8 mouse cellular contexts compared by ENCODE assay signal in genomic region chr6:149188041-149188924, GRCm38 (mm10). TPM values are rescaled to one million over a fixed set of nuclear protein-coding genes. Genes with fewer than 3 reads are reported as not detected.
DNase-seq lines count a peak whose midpoint lies in the region; ATAC-seq and TF ChIP-seq lines count a peak whose summit lies in the region.

Amn1 (minus strand) TSS chr6:149188712.

- H3K9ac ChIP-seq in heart, embryonic 12.5 days: peak within 1 kb of the TSS; percentile 88
- peak within 1 kb of the TSS; percentile 93 for H3K9ac ChIP-seq in kidney, postnatal 0 days (ENCODE audit: low read depth, low read length)
- peak within 1 kb of the TSS; percentile 91 for H3K9ac ChIP-seq in liver, embryonic 11.5 days (ENCODE audit: low read depth, low read length)
- H3K9ac ChIP-seq in stomach, embryonic 14.5 days (replicated peaks; ENCODE audit: low read depth, low read length): peak within 1 kb of the TSS; percentile 77

- peaks cover 12% of the 10 kb centered on the region for H3K4me1 ChIP-seq in heart, embryonic 12.5 days (replicated peaks)
- peaks cover 5% of the 10 kb centered on the region; the same call in 1 of the 2 replicates for H3K4me1 ChIP-seq in kidney, postnatal 0 days (replicated peaks; ENCODE audit: insufficient read depth, low read length)
- peaks cover 8% of the 10 kb centered on the region; the same call in 1 of the 2 replicates for H3K4me1 ChIP-seq in liver, embryonic 11.5 days (replicated peaks; ENCODE audit: control insufficient read depth, insufficient read depth, low read length)
- H3K4me1 ChIP-seq in stomach, embryonic 14.5 days (ENCODE audit: control insufficient read depth, insufficient read depth, low read length): peaks cover 5% of the 10 kb centered on the region; the same call in 1 of the 2 replicates

- peak; percentile 88 for ATAC-seq in erythroid progenitor cell, adult 5-6 weeks (replicated peaks; ENCODE audit: low FRiP score, poor library complexity, severe bottlenecking)
- peak; percentile 99 for ATAC-seq in heart, embryonic 12.5 days (ENCODE audit: insufficient number of reproducible peaks, low FRiP score)
- peak; percentile 99 for ATAC-seq in kidney, postnatal 0 days (replicated peaks; ENCODE audit: low FRiP score, low read depth)
- peak; percentile 96 for ATAC-seq in liver, embryonic 11.5 days (replicated peaks; ENCODE audit: low FRiP score)
- peak; percentile 99 for ATAC-seq in stomach, embryonic 14.5 days (ENCODE audit: insufficient number of reproducible peaks, insufficient read depth, low FRiP score, low read depth)

- under 1% methylated on average over 34 of the region's 34 CpGs for WGBS in heart, embryonic 12.5 days
- under 1% methylated on average over 34 of the region's 34 CpGs for WGBS in kidney, postnatal 0 days
- under 1% methylated on average over 34 of the region's 34 CpGs for WGBS in liver, embryonic 11.5 days
- under 1% methylated on average over 34 of the region's 34 CpGs for WGBS in stomach, embryonic 14.5 days

- DNase-seq in CD4-positive helper T cell, adult 2 months (ENCODE audit: low read depth, low spot score): peak; percentile 96
- peak; percentile 98 for DNase-seq in brain, embryonic 18.5 days (ENCODE audit: low read depth, low spot score)
- DNase-seq in kidney, postnatal 0 days (ENCODE audit: low spot score): peak; percentile 100
- DNase-seq in liver, embryonic 11.5 days (ENCODE audit: low spot score): peak; percentile 93
- peak; percentile 96 for DNase-seq in naive thymus-derived CD4-positive, alpha-beta T cell, adult 2 months (ENCODE audit: low read depth)

- H3K27me3 ChIP-seq in heart, embryonic 12.5 days (replicated peaks): no peaks in the 10 kb centered on the region
- no peaks in the 10 kb centered on the region for H3K27me3 ChIP-seq in kidney, postnatal 0 days (ENCODE audit: insufficient read depth, low read length)
- H3K27me3 ChIP-seq in liver, embryonic 11.5 days (replicated peaks; ENCODE audit: control insufficient read depth, insufficient read depth, low read length): no peaks in the 10 kb centered on the region
- no peaks in the 10 kb centered on the region for H3K27me3 ChIP-seq in stomach, embryonic 14.5 days (ENCODE audit: control insufficient read depth, insufficient read depth, low read length)

- peaks cover 23% of the 10 kb centered on the region for H3K36me3 ChIP-seq in heart, embryonic 12.5 days
- H3K36me3 ChIP-seq in kidney, postnatal 0 days (ENCODE audit: insufficient read depth, low read length): 0 out of 2 replicates have a peak, but pooled peaks cover 3% of the 10 kb centered on the region
- peaks cover under 1% of the 10 kb centered on the region; the same call in 1 of the 2 replicates for H3K36me3 ChIP-seq in liver, embryonic 11.5 days (ENCODE audit: control insufficient read depth, insufficient read depth, low read length)
- H3K36me3 ChIP-seq in stomach, embryonic 14.5 days (ENCODE audit: control insufficient read depth, insufficient read depth, low read length): peaks cover under 1% of the 10 kb centered on the region

- 0 out of 2 replicates have a peak, but pooled peaks cover 4% of the 10 kb centered on the region for H3K9me3 ChIP-seq in heart, embryonic 12.5 days (replicated peaks)
- H3K9me3 ChIP-seq in kidney, postnatal 0 days (replicated peaks; ENCODE audit: low read length): no peaks in the 10 kb centered on the region
- no peaks in the 10 kb centered on the region for H3K9me3 ChIP-seq in liver, embryonic 11.5 days (ENCODE audit: control insufficient read depth, low read length)
- no peaks in the 10 kb centered on the region for H3K9me3 ChIP-seq in stomach, embryonic 14.5 days (ENCODE audit: control insufficient read depth, low read depth, low read length)

- H3K4me2 ChIP-seq in heart, embryonic 12.5 days: peak within 1 kb of the TSS; percentile 69
- H3K4me2 ChIP-seq in kidney, postnatal 0 days (ENCODE audit: low read length): peak within 1 kb of the TSS; percentile 49
- peak within 1 kb of the TSS; percentile 76 for H3K4me2 ChIP-seq in liver, embryonic 11.5 days
- peak within 1 kb of the TSS; percentile 58 for H3K4me2 ChIP-seq in stomach, embryonic 14.5 days (replicated peaks; ENCODE audit: low read depth, low read length)

- H3K27ac ChIP-seq in heart, embryonic 12.5 days (ENCODE audit: poor library complexity, severe bottlenecking): peak within 1 kb of the TSS; percentile 90
- H3K27ac ChIP-seq in kidney, postnatal 0 days: peak within 1 kb of the TSS; percentile 97
- peak within 1 kb of the TSS; percentile 86; the same call in 1 of the 2 replicates for H3K27ac ChIP-seq in liver, embryonic 11.5 days (ENCODE audit: low read depth, low read length)
- H3K27ac ChIP-seq in stomach, embryonic 14.5 days (ENCODE audit: low read length): peak within 1 kb of the TSS; percentile 79

- peak; percentile 28 for TF ChIP-seq CTCF in kidney, postnatal 0 days (IDR thresholded peaks at IDR 0.05; ENCODE audit: low read depth)

- H3K4me3 ChIP-seq in heart, embryonic 12.5 days: peak within 1 kb of the TSS; percentile 77
- H3K4me3 ChIP-seq in kidney, postnatal 0 days (replicated peaks; ENCODE audit: low read depth, low read length): peak within 1 kb of the TSS; percentile 87
- peak within 1 kb of the TSS; percentile 78 for H3K4me3 ChIP-seq in liver, embryonic 11.5 days (ENCODE audit: low read depth, low read length)
- peak within 1 kb of the TSS; percentile 56 for H3K4me3 ChIP-seq in stomach, embryonic 14.5 days (ENCODE audit: low read depth, low read length)

RNA-seq across cellular contexts. Expression of gene Amn1, which starts in this region (rescaled TPM):
- 3.4 and 3.6 TPM in 2 replicates for total RNA-seq in erythroid progenitor cell, adult 5-6 weeks (2015; ENCODE audit: low replicate concordance)
- total RNA-seq in erythroid progenitor cell, adult 5-6 weeks (2017; ENCODE audit: low replicate concordance): 1.4 and 5.4 TPM in 2 replicates
- 21.2 and 27.4 TPM in 2 replicates for polyA plus RNA-seq in heart, embryonic 12.5 days (2016; fragmentation: Nextera tagmentation; extraction: Ambion mirVana)
- 34.3 and 36.0 TPM in 2 replicates for polyA plus RNA-seq in kidney, postnatal 0 days (2015; fragmentation: Nextera tagmentation; extraction: Ambion mirVana)
- polyA plus RNA-seq in liver, embryonic 11.5 days (2014; fragmentation: Nextera tagmentation; extraction: Ambion mirVana): 12.8 and 14.4 TPM in 2 replicates
- polyA plus RNA-seq in stomach, embryonic 14.5 days (2014; fragmentation: Nextera tagmentation; extraction: Ambion mirVana): 31.7 and 37.0 TPM in 2 replicates

Comparison
In these comparisons a context has a peak if more than half of its experiments do, and no peak if none do; other contexts are left out.
1. Peak in every context shown above with its lines: DNase-seq, ATAC-seq, H3K4me3 ChIP-seq and H3K27ac ChIP-seq.